Mouse (Mus musculus) MEL (cell line): Measurements from ENCODE around the gene Itk.

Experiments used
- BHLHE40 ChIP-seq: IDR thresholded peaks from 2 replicates; pipeline ENCODE4 v1.6.1; 2012; ENCODE audit warnings: low read depth, mild to moderate bottlenecking, inconsistent platforms, low read length, improper control_type of control experiment, borderline replicate concordance
- CTCF ChIP-seq, 3 experiments: IDR thresholded peaks in 2 of 3; conservative IDR thresholded peaks in 1 of 3; 2 replicates each; pipeline ENCODE4 v1.5.1; 2011 to 2012; ENCODE audit warnings: low read length in 3 of 3, low read depth in 2 of 3, mild to moderate bottlenecking in 2 of 3, improper control_type of control experiment in 1 of 3, inconsistent platforms in 1 of 3, mixed read lengths in 1 of 3, moderate library complexity in 1 of 3; ENCODE audit not compliant: control insufficient read depth in 1 of 3, insufficient read depth in 1 of 3, poor library complexity in 1 of 3, severe bottlenecking in 1 of 3
- EP300 ChIP-seq, 2 experiments: IDR thresholded peaks; 2 replicates each; pipeline ENCODE4 v1.6.1; 2011; ENCODE audit warnings: improper control_type of control experiment in 2 of 2, low read length in 2 of 2, low read depth in 1 of 2, mild to moderate bottlenecking in 1 of 2
- MAZ ChIP-seq: IDR thresholded peaks from 2 replicates; pipeline ENCODE4 v1.6.1; 2012; ENCODE audit warnings: low read depth, mild to moderate bottlenecking, inconsistent platforms, low read length, improper control_type of control experiment
- NELFE ChIP-seq: IDR thresholded peaks from 2 replicates; pipeline ENCODE4 v1.6.1; 2011; ENCODE audit warnings: low read depth, low read length, improper control_type of control experiment
- POLR2A ChIP-seq, 2 experiments: IDR thresholded peaks; 2 replicates each; pipeline ENCODE4 v1.6.1; 2011 to 2012; ENCODE audit warnings: low read length in 2 of 2, mild to moderate bottlenecking in 2 of 2, control low read depth in 1 of 2, improper control_type of control experiment in 1 of 2, low read depth in 1 of 2, moderate library complexity in 1 of 2; ENCODE audit not compliant: control insufficient read depth in 1 of 2, insufficient read depth in 1 of 2, poor library complexity in 1 of 2
- POLR2AphosphoS2 ChIP-seq: IDR thresholded peaks from 2 replicates; pipeline ENCODE4 v1.6.1; 2011; ENCODE audit warnings: low read length, improper control_type of control experiment
- SMC3 ChIP-seq: IDR thresholded peaks from 2 replicates; pipeline ENCODE4 v1.6.1; 2011; ENCODE audit warnings: low read depth, low read length, improper control_type of control experiment
- UBTF ChIP-seq: IDR thresholded peaks from 2 replicates; pipeline ENCODE4 v1.6.1; 2012; ENCODE audit warnings: low read depth, mild to moderate bottlenecking, inconsistent platforms, low read length, improper control_type of control experiment, moderate library complexity, borderline replicate concordance; ENCODE audit not compliant: insufficient read depth

- TF ChIP-seq CTCF (IDR thresholded peaks at IDR 0.05 in 2 of 3, conservative IDR thresholded peaks at IDR 0.05 in 1 of 3; ENCODE audit: control insufficient read depth in 1 of 3, insufficient read depth in 1 of 3, low read depth in 2 of 3, low read length in 3 of 3, poor library complexity in 1 of 3, severe bottlenecking in 1 of 3), result no peak
- no peak for TF ChIP-seq POLR2AphosphoS2
- no peak for TF ChIP-seq NELFE
- TF ChIP-seq MAZ, result no peak
- no peak for TF ChIP-seq EP300 (IDR thresholded peaks at IDR 0.05; ENCODE audit: low read depth in 1 of 2, low read length in 2 of 2)
- TF ChIP-seq POLR2A (IDR thresholded peaks at IDR 0.05; ENCODE audit: control insufficient read depth in 1 of 2, insufficient read depth in 1 of 2, low read depth in 1 of 2, low read length in 2 of 2, poor library complexity in 1 of 2), result no peak
- no peak for TF ChIP-seq UBTF
- no peak for TF ChIP-seq SMC3
- TF ChIP-seq BHLHE40, result no peak
Measured at GRCm38 (mm10) chr11:46380097-46380675, 9.1 kb downstream of the Itk start.
